Mouse (Mus musculus) skeletal muscle tissue, adult 2 months (tissue): ENCODE measurements around the gene Vldlr.
A peak's percentile ranks its signal among the peaks of the same experiment; 100 is the strongest.

ENCODE experiments used
- DNase-seq: peaks from one replicate; pipeline ENCODE4 v3.0.0-alpha.2; 2012; ENCODE audit warnings: low read depth, low spot score

Vldlr gene

GRCm38 (mm10) chr19:27233386-27233785, 17.1 kb downstream of the Vldlr start:
- no peak for DNase-seq

GRCm38 (mm10) chr19:27239913-27240312, 23.6 kb downstream of the Vldlr start:
- no peak for DNase-seq

GRCm38 (mm10) chr19:27243527-27243926, 27.2 kb downstream of the Vldlr start:
- DNase-seq, result no peak

GRCm38 (mm10) chr19:27254756-27255155, 38.5 kb downstream of the Vldlr start:
- no peak for DNase-seq

- no peak for DNase-seq
Observed at GRCm38 (mm10) chr19:27255678-27256077, 39.4 kb downstream of the Vldlr start.

- peak; percentile 30 for DNase-seq
Observed at GRCm38 (mm10) chr19:27260102-27260501, 43.8 kb downstream of the Vldlr start.

GRCm38 (mm10) chr19:27260621-27261278, 44.5 kb downstream of the Vldlr start:
- no peak for DNase-seq

- DNase-seq, result no peak
Observed at GRCm38 (mm10) chr19:27262141-27262540, 45.9 kb downstream of the Vldlr start.

- no peak for DNase-seq
Observed at GRCm38 (mm10) chr19:27273385-27273784, 57.1 kb downstream of the Vldlr start.

- no peak for DNase-seq
Observed at GRCm38 (mm10) chr19:27274382-27274781, 58.1 kb downstream of the Vldlr start.

GRCm38 (mm10) chr19:27279174-27279573, 62.9 kb downstream of the Vldlr start:
- no peak for DNase-seq
